9 mouse cellular contexts compared by ENCODE assay signal in genomic region chr10:68136480-68137083, GRCm38 (mm10).
DNase-seq lines count a peak whose midpoint lies in the region; ATAC-seq lines count a peak whose summit lies in the region.
"Had no signal": no experiment of that assay in that cellular context is flagged by ENCODE, and none has a peak within 500 bp of the region (broad histone marks: within the 10 kb centered on the region; RNA-seq: fewer than 3 reads in every experiment).

No protein-coding gene starts in this region.

- H3K27ac ChIP-seq in forebrain, embryonic 10.5 days, result peak overlapping the region; percentile 84
- H3K27ac ChIP-seq in heart, embryonic 13.5 days (replicated peaks), result peak overlapping the region; percentile 95
- peak overlapping the region; percentile 96 for H3K27ac ChIP-seq in kidney, embryonic 16.5 days (ENCODE audit: low read length)
- peak overlapping the region; percentile 82 for H3K27ac ChIP-seq in limb, embryonic 15.5 days
- peak overlapping the region; percentile 63 for H3K27ac ChIP-seq in midbrain, embryonic 15.5 days

- peak overlapping the region; percentile 74 for H3K4me2 ChIP-seq in heart, embryonic 13.5 days
- peak overlapping the region; percentile 77 for H3K4me2 ChIP-seq in kidney, embryonic 16.5 days (replicated peaks; ENCODE audit: low read depth, low read length)
- peak overlapping the region; percentile 52 for H3K4me2 ChIP-seq in limb, embryonic 15.5 days
- H3K4me2 ChIP-seq in midbrain, embryonic 15.5 days, result peak overlapping the region; percentile 55

- H3K9me3 ChIP-seq in forebrain, embryonic 10.5 days, result no peaks in the 10 kb centered on the region; the same call in 1 of the 2 replicates
- H3K9me3 ChIP-seq in heart, embryonic 13.5 days, result no peaks in the 10 kb centered on the region
- H3K9me3 ChIP-seq in kidney, embryonic 16.5 days (ENCODE audit: low read length), result no peaks in the 10 kb centered on the region
- H3K9me3 ChIP-seq in limb, embryonic 15.5 days, result no peaks in the 10 kb centered on the region
- H3K9me3 ChIP-seq in midbrain, embryonic 15.5 days, result no peaks in the 10 kb centered on the region

- peak overlapping the region; percentile 50 for H3K4me3 ChIP-seq in forebrain, embryonic 10.5 days
- peak overlapping the region; percentile 63 for H3K4me3 ChIP-seq in heart, embryonic 13.5 days
- H3K4me3 ChIP-seq in kidney, embryonic 16.5 days (ENCODE audit: low read length), result peak overlapping the region; percentile 55
- peak overlapping the region; percentile 41 for H3K4me3 ChIP-seq in limb, embryonic 15.5 days
- peak overlapping the region; percentile 36 for H3K4me3 ChIP-seq in midbrain, embryonic 15.5 days

- peak; percentile 76 for ATAC-seq in heart, embryonic 13.5 days (ENCODE audit: extremely low read depth, insufficient number of reproducible peaks, low FRiP score, low TSS enrichment)
- peak; percentile 98 for ATAC-seq in kidney, embryonic 16.5 days (ENCODE audit: low FRiP score, low TSS enrichment)
- ATAC-seq in limb, embryonic 15.5 days (ENCODE audit: insufficient number of reproducible peaks, low FRiP score, low TSS enrichment, low read depth), result peak; percentile 84
- peak; percentile 90 for ATAC-seq in midbrain, embryonic 15.5 days (replicated peaks)

- H3K27me3 ChIP-seq in forebrain, embryonic 10.5 days (ENCODE audit: poor library complexity, severe bottlenecking), result no peaks in the 10 kb centered on the region
- H3K27me3 ChIP-seq in heart, embryonic 13.5 days (replicated peaks), result no peaks in the 10 kb centered on the region
- no peaks in the 10 kb centered on the region for H3K27me3 ChIP-seq in kidney, embryonic 16.5 days (ENCODE audit: insufficient read depth, low read length)
- no peaks in the 10 kb centered on the region for H3K27me3 ChIP-seq in limb, embryonic 15.5 days
- H3K27me3 ChIP-seq in midbrain, embryonic 15.5 days (replicated peaks), result no peaks in the 10 kb centered on the region

- peaks cover 38% of the 10 kb centered on the region for H3K4me1 ChIP-seq in forebrain, embryonic 10.5 days
- H3K4me1 ChIP-seq in heart, embryonic 13.5 days, result peaks cover 75% of the 10 kb centered on the region
- peaks cover 41% of the 10 kb centered on the region for H3K4me1 ChIP-seq in kidney, embryonic 16.5 days (ENCODE audit: insufficient read depth, low read length)
- peaks cover 37% of the 10 kb centered on the region for H3K4me1 ChIP-seq in limb, embryonic 15.5 days
- H3K4me1 ChIP-seq in midbrain, embryonic 15.5 days, result peaks cover 26% of the 10 kb centered on the region

- peaks cover 15% of the 10 kb centered on the region for H3K36me3 ChIP-seq in forebrain, embryonic 10.5 days (replicated peaks)
- peaks cover 26% of the 10 kb centered on the region for H3K36me3 ChIP-seq in heart, embryonic 13.5 days
- peaks cover 17% of the 10 kb centered on the region for H3K36me3 ChIP-seq in kidney, embryonic 16.5 days (ENCODE audit: insufficient read depth, low read length)
- peaks cover 20% of the 10 kb centered on the region for H3K36me3 ChIP-seq in limb, embryonic 15.5 days
- H3K36me3 ChIP-seq in midbrain, embryonic 15.5 days (replicated peaks), result no peaks in the 10 kb centered on the region
- H3K36me3 ChIP-seq: G1E had no signal

- DNase-seq in CD4-positive helper T cell, adult 2 months (ENCODE audit: low read depth, low spot score), result peak; percentile 46
- DNase-seq in c-Kit-positive CD71-negative TER-119-negative erythroid progenitor cells, embryonic 14.5 days (ENCODE audit: low read depth), result peak; percentile 26
- DNase-seq in forebrain, embryonic 10.5 days (ENCODE audit: extremely low spot score, low spot score), result peak; percentile 62
- peak; percentile 21 to 68 for DNase-seq in spleen, postnatal 4 days (ENCODE audit: low spot score in 2 of 2)

- H3K9ac ChIP-seq in heart, embryonic 13.5 days, result peak overlapping the region; percentile 85
- peak overlapping the region; percentile 72 for H3K9ac ChIP-seq in kidney, embryonic 16.5 days (replicated peaks; ENCODE audit: low read length)
- peak overlapping the region; percentile 23; the same call in 1 of the 2 replicates for H3K9ac ChIP-seq in limb, embryonic 15.5 days
- H3K9ac ChIP-seq in midbrain, embryonic 15.5 days, result peak overlapping the region; percentile 12

- WGBS in forebrain, embryonic 10.5 days, result 2% methylated on average over 18 of the region's 18 CpGs
- WGBS in heart, embryonic 13.5 days, result 2% methylated on average over 18 of the region's 18 CpGs
- WGBS in kidney, embryonic 16.5 days, result 3% methylated on average over 18 of the region's 18 CpGs
- 6% methylated on average over 18 of the region's 18 CpGs for WGBS in limb, embryonic 15.5 days
- WGBS in midbrain, embryonic 15.5 days, result 2% methylated on average over 18 of the region's 18 CpGs

Comparison
In these comparisons a context has a peak if more than half of its experiments do, and no peak if none do; other contexts are left out.
1. Peak in every context shown above with its lines: DNase-seq, ATAC-seq, H3K4me3 ChIP-seq and H3K27ac ChIP-seq.
2. H3K9ac ChIP-seq: peak in every context shown above with its lines; median percentile 85 in heart, embryonic 13.5 days; 72 in kidney, embryonic 16.5 days; 23 in limb, embryonic 15.5 days; 12 in midbrain, embryonic 15.5 days.